Mouse (Mus musculus) forebrain, embryonic 13.5 days (tissue): ENCODE data around the gene Suco. TPM values are rescaled to one million over a fixed set of nuclear protein-coding genes. Genes with fewer than 3 reads are reported as not detected.

Experiments
- ATAC-seq: fragments of 200-750 bp; cut with Nextera tagmentation; 2 replicates; pipeline ENCODE4 v1.8.0; 2017
- H3K27ac ChIP-seq: fragments of 300-500 bp; sonication (generic); 2 replicates; pipeline ENCODE4 v1.5.1; 2015; ENCODE audit warnings: inconsistent platforms, mild to moderate bottlenecking, moderate library complexity
- H3K27me3 ChIP-seq: fragments of 300-500 bp; sonication (generic); 2 replicates; pipeline ENCODE4 v1.6.1; 2015; ENCODE audit warnings: mild to moderate bottlenecking, inconsistent platforms
- H3K36me3 ChIP-seq: fragments of 300-500 bp; sonication (generic); 2 replicates; pipeline ENCODE4 v1.6.1; 2015; ENCODE audit warnings: mild to moderate bottlenecking, inconsistent platforms; ENCODE audit not compliant: poor library complexity, severe bottlenecking
- H3K4me1 ChIP-seq: fragments of 300-500 bp; sonication (generic); 2 replicates; pipeline ENCODE4 v1.6.1; 2015; ENCODE audit warnings: inconsistent platforms
- H3K4me2 ChIP-seq: fragments of 300-500 bp; sonication (generic); 2 replicates; pipeline ENCODE4 v1.6.1; 2015; ENCODE audit warnings: inconsistent platforms, mild to moderate bottlenecking, moderate library complexity
- H3K4me3 ChIP-seq: fragments of 300-500 bp; sonication (generic); 2 replicates; pipeline ENCODE4 v1.5.1; 2015; ENCODE audit warnings: mild to moderate bottlenecking, inconsistent platforms
- H3K9ac ChIP-seq: fragments of 300-500 bp; sonication (generic); 2 replicates; pipeline ENCODE4 v1.6.1; 2015; ENCODE audit warnings: mild to moderate bottlenecking, inconsistent platforms
- H3K9me3 ChIP-seq: fragments of 300-500 bp; sonication (generic); replicated peaks from 2 replicates; pipeline ENCODE4 v1.6.1; 2016; ENCODE audit warnings: inconsistent platforms
- WGBS: fragments of 180-500 bp; shearing (Covaris S2); methylation state at CpG from one replicate; pipeline ENCODE4 v1.1.7; 2015; 5-methylcytosine and 5-hydroxymethylcytosine counted together
- polyA plus RNA-seq: library from polyadenylated mRNA; unstranded; fragments of >200 nt; fragmentation: Nextera tagmentation; extraction: Ambion mirVana; gene quantifications from 2 replicates; pipeline ENCODE4 v1.2.1, GENCODE M21; 2015

Gene Suco
- polyA plus RNA-seq, 1 experiment from 2014 or later = 33.2 TPM

GRCm38 (mm10) chr1:161767101-161767524, 109.4 kb downstream of the Suco start:
- 75% methylated on average over 12 of the region's 12 CpGs for WGBS
- H3K4me2 ChIP-seq = no peak overlapping the region
- H3K4me3 ChIP-seq = no peak overlapping the region
- no peaks in the 10 kb centered on the region for H3K36me3 ChIP-seq
- no peaks in the 10 kb centered on the region for H3K9me3 ChIP-seq
- no peak overlapping the region for H3K9ac ChIP-seq
- ATAC-seq = no peak
- no peaks in the 10 kb centered on the region for H3K4me1 ChIP-seq
- H3K27ac ChIP-seq = no peak overlapping the region
- no peaks in the 10 kb centered on the region for H3K27me3 ChIP-seq

GRCm38 (mm10) chr1:161766656-161767055, 109.8 kb downstream of the Suco start:
- Histone ChIP-seq H3K27me3 (no peaks in the 10 kb centered on the region), H3K4me2 (no peak overlapping the region), H3K27ac (no peak overlapping the region), H3K4me1 (no peaks in the 10 kb centered on the region), H3K9ac (no peak overlapping the region), H3K9me3 (no peaks in the 10 kb centered on the region), H3K36me3 (no peaks in the 10 kb centered on the region), H3K4me3 (no peak overlapping the region)
- no peak for ATAC-seq
- 59% methylated on average over 5 of the region's 5 CpGs for WGBS

Other genes with a start within 250 kb of the Suco start
- gene Fasl, start 88.2 kb downstream of the Suco start, polyA plus RNA-seq = not detected in 2 replicates
- gene Pigc, start 92.5 kb upstream of the Suco start, polyA plus RNA-seq = 30.9 and 31.6 TPM in 2 replicates
- gene 4930558K02Rik, start 103.0 kb upstream of the Suco start, polyA plus RNA-seq = not detected in 2 replicates